Mouse (Mus musculus) urinary bladder, adult 2 months (tissue): Measurements from ENCODE around the gene Olfr1107. TPM values are rescaled to one million over a fixed set of nuclear protein-coding genes. Genes with fewer than 3 reads are reported as not detected.

ENCODE experiments used
- DNase-seq: peaks from one replicate; pipeline ENCODE4 v3.0.0; 2022; ENCODE audit warnings: low spot score
- polyA plus RNA-seq: library from polyadenylated mRNA; depleted of rRNA; stranded (reverse); fragments of >200 nt; gene quantifications from 2 replicates; pipeline ENCODE4 v1.2.3, GENCODE M21; 2012; rRNA removed

The Olfr1107 gene
- not detected in 2 replicates for polyA plus RNA-seq

- no peak for DNase-seq
These were observed at the start of gene Olfr1107 for GRCm38 (mm10) chr2:87075717-87076116. TSS of gene Olfr1107 (minus strand) at chr2:87075817.

- DNase-seq = no peak
These were observed 38.9 kb upstream of the Olfr1107 start, which contains the start of gene Olfr259 for GRCm38 (mm10) chr2:87114467-87114866. TSS of gene Olfr259 (minus strand) at chr2:87114567.

GRCm38 (mm10) chr2:87095908-87096307, 20.3 kb upstream of the Olfr1107 start, which contains the start of gene Olfr1109:
TSS of gene Olfr1109 (minus strand) at chr2:87096008.
- DNase-seq = no peak

- DNase-seq = no peak
These were observed 23.4 kb downstream of the Olfr1107 start, which contains the start of gene Olfr1106 for GRCm38 (mm10) chr2:87052173-87052572. TSS of gene Olfr1106 (minus strand) at chr2:87052273.

- no peak for DNase-seq
These were observed 39.2 kb downstream of the Olfr1107 start, which contains the start of gene Olfr1105 for GRCm38 (mm10) chr2:87036431-87036830. TSS of gene Olfr1105 (minus strand) at chr2:87036531.

GRCm38 (mm10) chr2:87026980-87027379, 48.6 kb downstream of the Olfr1107 start, which contains the start of gene Olfr1104:
TSS of gene Olfr1104 (minus strand) at chr2:87027080.
- DNase-seq = no peak

Other genes with a start within 250 kb of the Olfr1107 start
- not detected in 2 replicates for gene Olfr1095, start 224.1 kb downstream of the Olfr1107 start, polyA plus RNA-seq
- gene Gm13723, start 201.0 kb downstream of the Olfr1107 start, polyA plus RNA-seq = not detected in 2 replicates
- gene Olfr1097, start 183.6 kb downstream of the Olfr1107 start, polyA plus RNA-seq = not detected in 2 replicates
- gene Olfr1098, start 151.3 kb downstream of the Olfr1107 start, polyA plus RNA-seq = not detected in 2 replicates
- not detected in 2 replicates for gene Olfr1099, start 115.1 kb downstream of the Olfr1107 start, polyA plus RNA-seq
- not detected in 2 replicates for gene Olfr1100, start 95.9 kb downstream of the Olfr1107 start, polyA plus RNA-seq
- not detected in 2 replicates for gene Olfr1101, start 84.6 kb downstream of the Olfr1107 start, polyA plus RNA-seq
- gene Olfr1102, start 77.4 kb downstream of the Olfr1107 start, polyA plus RNA-seq = not detected in 2 replicates
- not detected in 2 replicates for gene Olfr1104, start 48.7 kb downstream of the Olfr1107 start, polyA plus RNA-seq
- gene Olfr1105, start 39.3 kb downstream of the Olfr1107 start, polyA plus RNA-seq = not detected in 2 replicates
- gene Olfr1106, start 23.5 kb downstream of the Olfr1107 start, polyA plus RNA-seq = not detected in 2 replicates
- not detected in 2 replicates for gene Olfr1109, start 20.2 kb upstream of the Olfr1107 start, polyA plus RNA-seq
- gene Olfr259, start 38.8 kb upstream of the Olfr1107 start, polyA plus RNA-seq = not detected in 2 replicates
- gene Olfr1110, start 64.5 kb upstream of the Olfr1107 start, polyA plus RNA-seq = not detected in 2 replicates
- gene Olfr1111, start 76.8 kb upstream of the Olfr1107 start, polyA plus RNA-seq = not detected in 2 replicates
- gene Olfr1112, start 112.0 kb upstream of the Olfr1107 start, polyA plus RNA-seq = not detected in 2 replicates
- not detected in 2 replicates for gene Olfr1113, start 133.2 kb upstream of the Olfr1107 start, polyA plus RNA-seq
- not detected in 2 replicates for gene Olfr1115, start 172.2 kb upstream of the Olfr1107 start, polyA plus RNA-seq
- not detected in 2 replicates for gene Olfr1116, start 191.7 kb upstream of the Olfr1107 start, polyA plus RNA-seq
- not detected in 2 replicates for gene Olfr1118, start 231.8 kb upstream of the Olfr1107 start, polyA plus RNA-seq